Mouse (Mus musculus) neural tube, embryonic 12.5 days (tissue): ENCODE measurements around the gene Setd5. TPM values are rescaled to one million over a fixed set of nuclear protein-coding genes. Genes with fewer than 3 reads are reported as not detected.

Source experiments
- ATAC-seq: fragments of 200-750 bp; cut with Nextera tagmentation; 2 replicates; pipeline ENCODE4 v1.8.0; 2017; ENCODE audit warnings: low read depth, mild to moderate bottlenecking, moderate TSS enrichment, moderate library complexity; ENCODE audit not compliant: low FRiP score
- H3K27ac ChIP-seq: fragments of 300-500 bp; sonication (generic); 2 replicates; pipeline ENCODE4 v1.5.1; 2016
- H3K27me3 ChIP-seq: fragments of 300-500 bp; sonication (generic); replicated peaks from 2 replicates; pipeline ENCODE4 v1.6.1; 2016; ENCODE audit warnings: mild to moderate bottlenecking
- H3K36me3 ChIP-seq: fragments of 300-500 bp; sonication (generic); 2 replicates; pipeline ENCODE4 v1.6.1; 2016; ENCODE audit warnings: mild to moderate bottlenecking
- H3K4me1 ChIP-seq: fragments of 300-500 bp; sonication (generic); 2 replicates; pipeline ENCODE4 v1.6.1; 2016
- H3K4me2 ChIP-seq: fragments of 300-500 bp; sonication (generic); replicated peaks from 2 replicates; pipeline ENCODE4 v1.6.1; 2016; ENCODE audit warnings: mild to moderate bottlenecking
- H3K4me3 ChIP-seq: fragments of 300-500 bp; sonication (generic); 2 replicates; pipeline ENCODE4 v1.5.1; 2016
- H3K9ac ChIP-seq: fragments of 300-500 bp; sonication (generic); 2 replicates; pipeline ENCODE4 v1.6.1; 2016; ENCODE audit warnings: mild to moderate bottlenecking
- H3K9me3 ChIP-seq: fragments of 300-500 bp; sonication (generic); 2 replicates; pipeline ENCODE4 v1.6.1; 2016; ENCODE audit warnings: mild to moderate bottlenecking
- WGBS: fragments of 180-500 bp; shearing (Covaris S2); methylation state at CpG from one replicate; pipeline ENCODE4 v1.1.7; 2016; 5-methylcytosine and 5-hydroxymethylcytosine counted together
- polyA plus RNA-seq: library from polyadenylated mRNA; unstranded; fragments of >200 nt; fragmentation: Nextera tagmentation; extraction: Ambion mirVana; gene quantifications from 2 replicates; pipeline ENCODE4 v1.2.1, GENCODE M21; 2016

The Setd5 gene
- polyA plus RNA-seq, 1 experiment from 2014 or later = 50.5 TPM

GRCm38 (mm10) chr6:113156064-113156463, 78.9 kb downstream of the Setd5 start:
- Histone ChIP-seq H3K4me2 (no peak overlapping the region), H3K27ac (no peak overlapping the region), H3K4me1 (no peaks in the 10 kb centered on the region), H3K9ac (no peak overlapping the region), H3K36me3 (peaks cover 59% of the 10 kb centered on the region), H3K4me3 (no peak overlapping the region), H3K9me3 (no peaks in the 10 kb centered on the region), H3K27me3 (no peaks in the 10 kb centered on the region)
- WGBS = 88% methylated on average over 4 of the region's 4 CpGs
- ATAC-seq = no peak

GRCm38 (mm10) chr6:113160106-113160505, 82.9 kb downstream of the Setd5 start:
- peaks cover 23% of the 10 kb centered on the region for H3K36me3 ChIP-seq
- H3K4me1 ChIP-seq = no peaks in the 10 kb centered on the region
- no peaks in the 10 kb centered on the region for H3K9me3 ChIP-seq
- H3K4me2 ChIP-seq = no peak overlapping the region
- ATAC-seq = no peak
- H3K27ac ChIP-seq = no peak overlapping the region
- no peak overlapping the region for H3K4me3 ChIP-seq
- H3K9ac ChIP-seq = no peak overlapping the region
- 96% methylated on average over 10 of the region's 10 CpGs for WGBS
- H3K27me3 ChIP-seq = no peaks in the 10 kb centered on the region

- Histone ChIP-seq H3K9me3 (no peaks in the 10 kb centered on the region), H3K27me3 (no peaks in the 10 kb centered on the region), H3K4me3 (no peak overlapping the region), H3K9ac (no peak overlapping the region), H3K4me1 (no peaks in the 10 kb centered on the region), H3K4me2 (no peak overlapping the region), H3K27ac (no peak overlapping the region), H3K36me3 (peaks cover 9% of the 10 kb centered on the region; the same call in 1 of the 2 replicates)
- ATAC-seq = no peak
- WGBS = 86% methylated on average over 1 of the region's 1 CpGs
Measured at GRCm38 (mm10) chr6:113161982-113162381, 84.8 kb downstream of the Setd5 start.

- H3K27ac ChIP-seq = no peak overlapping the region
- no peak overlapping the region for H3K9ac ChIP-seq
- peaks cover 9% of the 10 kb centered on the region; the same call in 1 of the 2 replicates for H3K36me3 ChIP-seq
- H3K4me3 ChIP-seq = no peak overlapping the region
- no peak overlapping the region for H3K4me2 ChIP-seq
- H3K27me3 ChIP-seq = no peaks in the 10 kb centered on the region
- ATAC-seq = no peak
- no peaks in the 10 kb centered on the region for H3K4me1 ChIP-seq
- H3K9me3 ChIP-seq = no peaks in the 10 kb centered on the region
Measured at GRCm38 (mm10) chr6:113163513-113163912, 86.3 kb downstream of the Setd5 start.

- WGBS = 78% methylated on average over 17 of the region's 17 CpGs
Measured at GRCm38 (mm10) chr6:113166661-113167251, 89.6 kb downstream of the Setd5 start.

GRCm38 (mm10) chr6:113168316-113168975, 91.3 kb downstream of the Setd5 start:
- H3K4me2 ChIP-seq = no peak overlapping the region
- H3K27me3 ChIP-seq = no peaks in the 10 kb centered on the region
- no peak overlapping the region for H3K9ac ChIP-seq
- H3K9me3 ChIP-seq = no peaks in the 10 kb centered on the region
- H3K27ac ChIP-seq = no peak overlapping the region
- H3K36me3 ChIP-seq = peaks cover 10% of the 10 kb centered on the region
- no peak overlapping the region for H3K4me3 ChIP-seq
- no peak for ATAC-seq
- H3K4me1 ChIP-seq = no peaks in the 10 kb centered on the region
- WGBS = 90% methylated on average over 7 of the region's 7 CpGs

More at GRCm38 (mm10) chr6:113166661-113167251, 89.6 kb downstream of the Setd5 start:
- no peak for ATAC-seq
- Histone ChIP-seq H3K4me2 (no peak overlapping the region), H3K27ac (no peak overlapping the region), H3K9me3 (no peaks in the 10 kb centered on the region), H3K4me3 (no peak overlapping the region), H3K36me3 (peaks cover 9% of the 10 kb centered on the region), H3K27me3 (no peaks in the 10 kb centered on the region), H3K4me1 (no peaks in the 10 kb centered on the region), H3K9ac (no peak overlapping the region)

- Histone ChIP-seq H3K27ac (no peak overlapping the region), H3K4me2 (no peak overlapping the region), H3K4me1 (no peaks in the 10 kb centered on the region), H3K27me3 (no peaks in the 10 kb centered on the region), H3K9me3 (no peaks in the 10 kb centered on the region), H3K9ac (no peak overlapping the region), H3K36me3 (peaks cover 10% of the 10 kb centered on the region), H3K4me3 (no peak overlapping the region)
- WGBS = 84% methylated on average over 3 of the region's 3 CpGs
- no peak for ATAC-seq
Measured at GRCm38 (mm10) chr6:113169852-113170251, 92.7 kb downstream of the Setd5 start.

- Histone ChIP-seq H3K27ac (no peak overlapping the region), H3K9me3 (no peaks in the 10 kb centered on the region), H3K4me1 (no peaks in the 10 kb centered on the region), H3K4me2 (no peak overlapping the region), H3K36me3 (peaks cover 16% of the 10 kb centered on the region), H3K4me3 (no peak overlapping the region), H3K27me3 (no peaks in the 10 kb centered on the region), H3K9ac (no peak overlapping the region)
- no peak for ATAC-seq
- 93% methylated on average over 8 of the region's 8 CpGs for WGBS
Measured at GRCm38 (mm10) chr6:113170651-113171050, 93.5 kb downstream of the Setd5 start.

GRCm38 (mm10) chr6:113172011-113172410, 94.8 kb downstream of the Setd5 start:
- H3K4me2 ChIP-seq = no peak overlapping the region
- H3K27ac ChIP-seq = no peak overlapping the region
- ATAC-seq = no peak
- no peak overlapping the region for H3K9ac ChIP-seq
- no peaks in the 10 kb centered on the region for H3K9me3 ChIP-seq
- H3K4me1 ChIP-seq = no peaks in the 10 kb centered on the region
- no peaks in the 10 kb centered on the region for H3K27me3 ChIP-seq
- H3K4me3 ChIP-seq = no peak overlapping the region
- peaks cover 23% of the 10 kb centered on the region for H3K36me3 ChIP-seq

- no peak overlapping the region for H3K4me3 ChIP-seq
Measured at GRCm38 (mm10) chr6:113172568-113172967, 95.4 kb downstream of the Setd5 start.

GRCm38 (mm10) chr6:113175469-113175868, 98.3 kb downstream of the Setd5 start:
- Histone ChIP-seq H3K27ac (no peak overlapping the region), H3K9me3 (no peaks in the 10 kb centered on the region), H3K27me3 (no peaks in the 10 kb centered on the region), H3K4me1 (peaks cover 15% of the 10 kb centered on the region), H3K36me3 (peaks cover 23% of the 10 kb centered on the region), H3K4me2 (no peak overlapping the region), H3K9ac (no peak overlapping the region), H3K4me3 (no peak overlapping the region)
- WGBS = 97% methylated on average over 3 of the region's 3 CpGs
- no peak for ATAC-seq

More at GRCm38 (mm10) chr6:113172568-113172967, 95.4 kb downstream of the Setd5 start:
- Histone ChIP-seq H3K4me1 (no peaks in the 10 kb centered on the region), H3K4me2 (no peak overlapping the region), H3K9ac (no peak overlapping the region), H3K36me3 (peaks cover 23% of the 10 kb centered on the region), H3K27me3 (no peaks in the 10 kb centered on the region), H3K27ac (no peak overlapping the region), H3K9me3 (no peaks in the 10 kb centered on the region)
- 81% methylated on average over 1 of the region's 1 CpGs for WGBS
- ATAC-seq = no peak

- no peak for ATAC-seq
- Histone ChIP-seq H3K4me2 (no peak overlapping the region), H3K27me3 (no peaks in the 10 kb centered on the region), H3K4me3 (no peak overlapping the region), H3K4me1 (peaks cover 15% of the 10 kb centered on the region), H3K9me3 (no peaks in the 10 kb centered on the region), H3K9ac (no peak overlapping the region), H3K36me3 (peaks cover 15% of the 10 kb centered on the region), H3K27ac (no peak overlapping the region)
- WGBS = 77% methylated on average over 8 of the region's 8 CpGs
Measured at GRCm38 (mm10) chr6:113176613-113177012, 99.4 kb downstream of the Setd5 start.
